In the genomic region with DNA sequence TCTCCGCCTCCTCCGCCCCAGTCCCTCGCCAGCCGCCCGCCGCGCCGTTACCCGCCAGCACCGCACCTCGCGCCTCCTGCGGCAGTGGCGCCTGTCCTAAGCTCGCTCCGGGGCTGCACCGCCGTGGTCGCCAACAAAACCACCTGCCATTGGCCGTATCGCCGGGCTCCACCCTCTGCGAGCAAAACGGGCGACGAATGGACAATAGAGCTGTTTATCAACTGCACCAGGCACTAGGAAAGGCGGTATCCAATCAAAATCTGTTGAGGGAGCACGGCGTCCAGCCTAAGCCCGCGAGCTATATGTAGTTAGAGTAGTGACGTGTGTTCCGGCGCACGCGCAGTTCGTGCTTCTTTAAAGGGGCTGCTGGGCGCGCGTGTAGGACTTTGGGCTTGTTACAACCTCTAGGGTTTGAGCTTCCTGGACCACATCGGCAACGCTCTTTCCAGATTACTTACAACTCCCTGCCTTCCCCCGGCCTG, we compare ENCODE assay signal across 8 mouse cellular contexts. TPM values are rescaled to one million over a fixed set of nuclear protein-coding genes. Genes with fewer than 3 reads are reported as not detected.
DNase-seq lines count a peak whose midpoint lies in the region; ATAC-seq and TF ChIP-seq lines count a peak whose summit lies in the region.

A gene (minus strand): TSS at position 131 of the 482 bp plus-strand sequence.

- ATAC-seq in heart, embryonic 11.5 days (replicated peaks; ENCODE audit: insufficient number of reproducible peaks, low FRiP score, low TSS enrichment), result peak; percentile 99
- ATAC-seq in kidney, embryonic 16.5 days (ENCODE audit: low FRiP score, low TSS enrichment), result peak; percentile 99

- peak within 1 kb of the TSS; percentile 94 for H3K27ac ChIP-seq in heart, embryonic 11.5 days (ENCODE audit: low read depth, low read length)
- peak within 1 kb of the TSS; percentile 98 for H3K27ac ChIP-seq in kidney, embryonic 16.5 days (ENCODE audit: low read length)
- H3K27ac ChIP-seq in liver, adult 2 months (replicated peaks; ENCODE audit: insufficient read depth, low read depth, low read length), result peak within 1 kb of the TSS; percentile 96

- peak; percentile 85 for TF ChIP-seq POLR2A in brain, embryonic 14.5 days (IDR thresholded peaks at IDR 0.05; ENCODE audit: borderline replicate concordance, extremely low read depth, insufficient read depth, insufficient read length, poor library complexity, severe bottlenecking)
- TF ChIP-seq POLR2A in liver, adult 2 months (IDR thresholded peaks at IDR 0.05; ENCODE audit: extremely low read depth, insufficient read depth, low read length), result 0 out of 2 replicates have a peak, but pooled peaks have one; percentile 56
- peak; percentile 85 for TF ChIP-seq POLR2A in myocyte (IDR thresholded peaks at IDR 0.05; ENCODE audit: insufficient read length, low read depth)

- H3K9ac ChIP-seq in heart, embryonic 11.5 days (ENCODE audit: low read depth, low read length), result peak within 1 kb of the TSS; percentile 94
- H3K9ac ChIP-seq in kidney, embryonic 16.5 days (replicated peaks; ENCODE audit: low read length), result peak within 1 kb of the TSS; percentile 95
- H3K9ac ChIP-seq in liver, adult 2 months (ENCODE audit: low read depth, low read length), result peak within 1 kb of the TSS; percentile 98

- H3K4me2 ChIP-seq in heart, embryonic 11.5 days, result peak within 1 kb of the TSS; percentile 88
- H3K4me2 ChIP-seq in kidney, embryonic 16.5 days (replicated peaks; ENCODE audit: low read depth, low read length), result peak within 1 kb of the TSS; percentile 94
- H3K4me2 ChIP-seq in myocyte (ENCODE audit: low read depth), result peak within 1 kb of the TSS; percentile 91

- peak within 1 kb of the TSS; percentile 86 for H3ac ChIP-seq in C2C12 (ENCODE audit: control insufficient read depth, insufficient read length, low read depth)
- H3ac ChIP-seq in myocyte (ENCODE audit: control insufficient read depth, insufficient read length), result peak within 1 kb of the TSS; percentile 96

- peaks cover 46% of the 10 kb centered on the region for H3K79me2 ChIP-seq in C2C12 (ENCODE audit: control insufficient read depth, insufficient read depth)
- H3K79me2 ChIP-seq in liver, adult 2 months (ENCODE audit: control insufficient read depth, insufficient read depth, low read length), result peaks cover 14% of the 10 kb centered on the region; the same call in 1 of the 2 replicates
- H3K79me2 ChIP-seq in myocyte (ENCODE audit: control insufficient read depth, insufficient read depth), result peaks cover 46% of the 10 kb centered on the region

- peaks cover 35% of the 10 kb centered on the region for H3K4me1 ChIP-seq in erythroblast, embryonic 14.5 days (ENCODE audit: control insufficient read depth)
- H3K4me1 ChIP-seq in heart, embryonic 11.5 days (ENCODE audit: control insufficient read depth, insufficient read depth, low read length), result peaks cover 8% of the 10 kb centered on the region; the same call in 1 of the 2 replicates
- peaks cover 26% of the 10 kb centered on the region for H3K4me1 ChIP-seq in kidney, embryonic 16.5 days (ENCODE audit: insufficient read depth, low read length)
- H3K4me1 ChIP-seq in liver, adult 2 months (ENCODE audit: control insufficient read depth, insufficient read depth, low read length), result peaks cover 5% of the 10 kb centered on the region

- WGBS in heart, embryonic 11.5 days (ENCODE audit: insufficient replicate concordance), result under 1% methylated on average over 37 of the region's 43 CpGs
- WGBS in kidney, embryonic 16.5 days, result under 1% methylated on average over 41 of the region's 43 CpGs
- under 1% methylated on average over 43 of the region's 43 CpGs for WGBS in liver, adult 2 months

- peak within 1 kb of the TSS; percentile 92 for H3K4me3 ChIP-seq in C2C12 (ENCODE audit: insufficient read depth, poor library complexity, severe bottlenecking)
- H3K4me3 ChIP-seq in erythroblast, embryonic 14.5 days (replicated peaks), result peak within 1 kb of the TSS; percentile 99
- peak within 1 kb of the TSS; percentile 95 for H3K4me3 ChIP-seq in heart, embryonic 11.5 days (ENCODE audit: low read depth, low read length)
- H3K4me3 ChIP-seq in kidney, embryonic 16.5 days (ENCODE audit: low read length), result peak within 1 kb of the TSS; percentile 82
- peak within 1 kb of the TSS; percentile 87 for H3K4me3 ChIP-seq in liver, adult 2 months (ENCODE audit: insufficient read depth, low read depth, low read length)
- H3K4me3 ChIP-seq in myocyte, result peak within 1 kb of the TSS; percentile 68

- H3K36me3 ChIP-seq in C2C12 (ENCODE audit: control insufficient read depth, insufficient read depth) (peaks cover 10% of the 10 kb centered on the region), myocyte (ENCODE audit: control insufficient read depth, insufficient read depth) (no peaks in the 10 kb centered on the region)
- peaks cover 47% of the 10 kb centered on the region for H3K36me3 ChIP-seq in erythroblast, embryonic 14.5 days (ENCODE audit: control insufficient read depth)
- H3K36me3 ChIP-seq in heart, embryonic 11.5 days (ENCODE audit: control insufficient read depth, insufficient read depth, low read length), result no peaks in the 10 kb centered on the region
- no peaks in the 10 kb centered on the region for H3K36me3 ChIP-seq in kidney, embryonic 16.5 days (ENCODE audit: insufficient read depth, low read length)
- H3K36me3 ChIP-seq in liver, adult 2 months (ENCODE audit: control insufficient read depth, insufficient read depth, low read length), result peaks cover 2% of the 10 kb centered on the region; the same call in 1 of the 2 replicates
- no peaks in the 10 kb centered on the region for H3K36me3 ChIP-seq in splenic B cell, adult 2 months (ENCODE audit: control insufficient read depth, insufficient read depth, low read length, poor library complexity, severe bottlenecking)

- no peaks in the 10 kb centered on the region for H3K9me3 ChIP-seq in erythroblast, embryonic 14.5 days (ENCODE audit: control insufficient read depth, low read length)
- no peaks in the 10 kb centered on the region for H3K9me3 ChIP-seq in heart, embryonic 11.5 days (replicated peaks; ENCODE audit: control insufficient read depth, low read length)
- H3K9me3 ChIP-seq in kidney, embryonic 16.5 days (ENCODE audit: low read length), result no peaks in the 10 kb centered on the region

- peaks cover 46% of the 10 kb centered on the region for H3K79me3 ChIP-seq in C2C12 (ENCODE audit: low read depth)

- H3K27me3 ChIP-seq in C2C12 (ENCODE audit: control insufficient read depth, insufficient read depth, insufficient read length) (no peaks in the 10 kb centered on the region), myocyte (ENCODE audit: control insufficient read depth, insufficient read depth, insufficient read length) (no peaks in the 10 kb centered on the region)
- H3K27me3 ChIP-seq in erythroblast, embryonic 14.5 days (ENCODE audit: control insufficient read depth), result no peaks in the 10 kb centered on the region
- no peaks in the 10 kb centered on the region for H3K27me3 ChIP-seq in heart, embryonic 11.5 days (ENCODE audit: control insufficient read depth, insufficient read depth, low read length)
- no peaks in the 10 kb centered on the region for H3K27me3 ChIP-seq in kidney, embryonic 16.5 days (ENCODE audit: insufficient read depth, low read length)
- H3K27me3 ChIP-seq in liver, adult 2 months (ENCODE audit: control insufficient read depth, insufficient read depth, low read length), result no peaks in the 10 kb centered on the region
- no peaks in the 10 kb centered on the region for H3K27me3 ChIP-seq in splenic B cell, adult 2 months (ENCODE audit: control insufficient read depth, insufficient read depth, low read length, poor library complexity, severe bottlenecking)

- peak; percentile 100 for DNase-seq in brain, embryonic 14.5 days (ENCODE audit: low read depth)
- peak; percentile 97 for DNase-seq in liver, adult 2 months (ENCODE audit: extremely low read depth, low read depth, low spot score)
- peak; percentile 99 for DNase-seq in splenic B cell, adult 2 months (ENCODE audit: low read depth, low spot score)

- no peak for TF ChIP-seq CTCF in C2C12 (IDR thresholded peaks at IDR 0.05; ENCODE audit: control insufficient read depth, insufficient read depth, insufficient read length)
- TF ChIP-seq CTCF in brain, embryonic 14.5 days (IDR thresholded peaks at IDR 0.05; ENCODE audit: borderline replicate concordance, extremely low read depth, insufficient read depth, insufficient read length), result no peak
- no peak for TF ChIP-seq CTCF in liver, adult 2 months (IDR thresholded peaks at IDR 0.05; ENCODE audit: low read depth, low read length)

TF ChIP-seq in C2C12, 6 proteins besides CTCF, POLR2A, EP300 and RAD21:
- no peak for TF ChIP-seq MYOD1 (IDR thresholded peaks at IDR 0.05; ENCODE audit: control insufficient read depth, insufficient read length, low read depth)
- TF ChIP-seq CEBPB (IDR thresholded peaks at IDR 0.05; ENCODE audit: low read depth), result no peak
- TF ChIP-seq MAX (IDR thresholded peaks at IDR 0.05), result peak; percentile 37
- TF ChIP-seq USF1 (IDR thresholded peaks at IDR 0.05; ENCODE audit: low read depth), result no peak
- TF ChIP-seq MYOG (IDR thresholded peaks at IDR 0.05; ENCODE audit: control insufficient read depth, extremely low read depth, insufficient read length), result no peak
- TF ChIP-seq FOSL1 (IDR thresholded peaks at IDR 0.05; ENCODE audit: insufficient read depth, low read length, poor library complexity, severe bottlenecking), result no peak

TF ChIP-seq in myocyte, 11 proteins besides CTCF, POLR2A, EP300 and RAD21 (continues in another document):
- no peak for TF ChIP-seq TCF3 (IDR thresholded peaks at IDR 0.05; ENCODE audit: insufficient read length, low read depth)
- TF ChIP-seq E2F4 (IDR thresholded peaks at IDR 0.05; ENCODE audit: insufficient read depth), result no peak
- TF ChIP-seq MYOG (IDR thresholded peaks at IDR 0.05; ENCODE audit: control insufficient read depth in 1 of 3, insufficient read depth in 1 of 3, insufficient read length in 2 of 3, low read depth in 2 of 3), result peak in 1 of 3 experiments; percentile 7
- no peak for TF ChIP-seq TCF12 (IDR thresholded peaks at IDR 0.05; ENCODE audit: insufficient read depth, poor library complexity, severe bottlenecking)
- peak in 1 of 3 experiments; percentile 33 for TF ChIP-seq MYOD1 (IDR thresholded peaks at IDR 0.05; ENCODE audit: control insufficient read depth in 1 of 3, insufficient read length in 2 of 3, low read depth in 2 of 3)
- peak; percentile 67 for TF ChIP-seq SRF (IDR thresholded peaks at IDR 0.05; ENCODE audit: control insufficient read depth, insufficient read length, low read depth)
- peak; percentile 65 for TF ChIP-seq POLR2AphosphoS2 (IDR thresholded peaks at IDR 0.05; ENCODE audit: insufficient read length, low read depth)
- TF ChIP-seq CEBPB (IDR thresholded peaks at IDR 0.05; ENCODE audit: insufficient read depth, poor library complexity, severe bottlenecking), result no peak

RNA-seq across cellular contexts. Expression of the gene that starts here (rescaled TPM):
- polyA plus RNA-seq in C2C12 (2012; fragmentation: generic; extraction: Trizol) (112 TPM), myocyte (2012; fragmentation: generic; extraction: Trizol) (101 TPM)
- polyA plus RNA-seq in brain, embryonic 14.5 days (2012; rRNA removed), result 218 and 243 TPM in 2 replicates
- polyA plus RNA-seq in erythroblast, embryonic 14.5 days (2012), result 5.7 and 6.2 TPM in 2 replicates
- 121 and 176 TPM in 2 replicates for polyA plus RNA-seq in heart, embryonic 11.5 days (2014; fragmentation: Nextera tagmentation; extraction: Ambion mirVana)
- 291 and 292 TPM in 2 replicates for polyA plus RNA-seq in kidney, embryonic 16.5 days (2015; fragmentation: Nextera tagmentation; extraction: Ambion mirVana)
- total RNA-seq in liver, adult 2 months (2014; rRNA removed), result 40.7 and 42.0 TPM in 2 replicates
- 24.0 and 25.7 TPM in 2 replicates for polyA plus RNA-seq in liver, adult 2 months (2012; rRNA removed)

Comparison
In these comparisons a context has a peak if more than half of its experiments do, and no peak if none do; other contexts are left out.
1. Peak in every context shown above with its lines: DNase-seq, ATAC-seq, H3K4me3 ChIP-seq and H3K27ac ChIP-seq.